Mouse (Mus musculus): ENCODE data around the gene Calr4. TPM values are rescaled to one million over a fixed set of nuclear protein-coding genes. Genes with fewer than 3 reads are reported as not detected.

Gene Calr4
- total and polyA plus RNA-seq, 3 experiments = 0.04 TPM; not detected in 2

GRCm38 (mm10) chr4:109266744-109267143 is 32.5 kb downstream of the Calr4 start:
- Histone ChIP-seq H3K4me3 (ENCODE audit: control insufficient read depth in 1 of 2, insufficient read depth in 1 of 2, low read depth in 2 of 2, low read length in 2 of 2) (no peak overlapping the region), H3K79me2 (ENCODE audit: control insufficient read depth, insufficient read depth, low read length, poor library complexity) (no peaks in the 10 kb centered on the region), H3K36me3 (ENCODE audit: control insufficient read depth in 1 of 2, insufficient read depth in 2 of 2, low read length in 2 of 2) (no peaks in the 10 kb centered on the region; a peak in 1 of 4 replicates), H3K27ac (ENCODE audit: control insufficient read depth, low read depth, low read length) (no peak overlapping the region), H3K9ac (ENCODE audit: control insufficient read depth, low read depth, low read length, poor library complexity, severe bottlenecking) (no peak overlapping the region), H3K9me3 (replicated peaks; ENCODE audit: insufficient read depth, low read length) (no peaks in the 10 kb centered on the region), H3K4me1 (ENCODE audit: control insufficient read depth in 1 of 2, insufficient read depth in 2 of 2, low read length in 2 of 2) (peaks cover 0 to 5% of the 10 kb centered on the region in 2 experiments; a peak in 2 of 4 replicates), H3K27me3 (ENCODE audit: control insufficient read depth in 1 of 2, insufficient read depth in 2 of 2, low read length in 2 of 2) (peaks cover 0 to 1% of the 10 kb centered on the region in 2 experiments; a peak in 3 of 4 replicates)
- no peak for DNase-seq (ENCODE audit: low read depth, low spot score)
- no peak for TF ChIP-seq USF2 (IDR thresholded peaks at IDR 0.05; ENCODE audit: borderline replicate concordance in 1 of 2, insufficient read depth in 1 of 2, low read depth in 1 of 2, low read length in 2 of 2)
- TF ChIP-seq SMC3 (IDR thresholded peaks at IDR 0.05; ENCODE audit: low read depth, low read length) = no peak
- TF ChIP-seq MAX (IDR thresholded peaks at IDR 0.05; ENCODE audit: low read length) = no peak
- TF ChIP-seq RAD21 (IDR thresholded peaks at IDR 0.05; ENCODE audit: low read depth, low read length) = no peak
- TF ChIP-seq ZMIZ1 (IDR thresholded peaks at IDR 0.05; ENCODE audit: low read depth, low read length) = no peak
- TF ChIP-seq E2F4 (IDR thresholded peaks at IDR 0.05; ENCODE audit: borderline replicate concordance, low read depth, low read length) = no peak
- no peak for TF ChIP-seq JUND (IDR thresholded peaks at IDR 0.05; ENCODE audit: low read depth, low read length)
- no peak for TF ChIP-seq TAL1 (IDR thresholded peaks at IDR 0.05; ENCODE audit: low read length)
- no peak for TF ChIP-seq TCF12 (IDR thresholded peaks at IDR 0.05; ENCODE audit: low read depth, low read length)
- TF ChIP-seq CTCF (IDR thresholded peaks at IDR 0.05 in 2 of 3, conservative IDR thresholded peaks at IDR 0.05 in 1 of 3; ENCODE audit: control insufficient read depth in 1 of 3, insufficient read depth in 1 of 3, low read depth in 2 of 3, low read length in 3 of 3, poor library complexity in 1 of 3, severe bottlenecking in 1 of 3) = no peak
- TF ChIP-seq KAT2A (conservative IDR thresholded peaks at IDR 0.05; ENCODE audit: low read depth, low read length) = no peak
- TF ChIP-seq MYC (IDR thresholded peaks at IDR 0.05; ENCODE audit: low read depth, low read length) = no peak

GRCm38 (mm10) chr4:109267452-109267851 is 33.2 kb downstream of the Calr4 start:
- H3K4me3 ChIP-seq (ENCODE audit: control insufficient read depth in 1 of 2, insufficient read depth in 1 of 2, low read depth in 2 of 2, low read length in 2 of 2) = no peak overlapping the region
- no peak overlapping the region for H3K9ac ChIP-seq (ENCODE audit: control insufficient read depth, low read depth, low read length, poor library complexity, severe bottlenecking)
- H3K27me3 ChIP-seq (ENCODE audit: control insufficient read depth in 1 of 2, insufficient read depth in 2 of 2, low read length in 2 of 2) = peaks cover 0 to 1% of the 10 kb centered on the region in 2 experiments; a peak in 3 of 4 replicates
- H3K79me2 ChIP-seq (ENCODE audit: control insufficient read depth, insufficient read depth, low read length, poor library complexity) = no peaks in the 10 kb centered on the region
- peaks cover 0 to 5% of the 10 kb centered on the region in 2 experiments; a peak in 2 of 4 replicates for H3K4me1 ChIP-seq (ENCODE audit: control insufficient read depth in 1 of 2, insufficient read depth in 2 of 2, low read length in 2 of 2)
- no peaks in the 10 kb centered on the region for H3K9me3 ChIP-seq (replicated peaks; ENCODE audit: insufficient read depth, low read length)
- H3K27ac ChIP-seq (ENCODE audit: control insufficient read depth, low read depth, low read length) = no peak overlapping the region
- no peak for DNase-seq (ENCODE audit: low read depth, low spot score)
- no peaks in the 10 kb centered on the region; a peak in 1 of 4 replicates for H3K36me3 ChIP-seq (ENCODE audit: control insufficient read depth in 1 of 2, insufficient read depth in 2 of 2, low read length in 2 of 2)
- TF ChIP-seq MYB (IDR thresholded peaks at IDR 0.05; ENCODE audit: low read depth, low read length) (no peak), MEF2A (IDR thresholded peaks at IDR 0.05; ENCODE audit: extremely low read depth, insufficient replicate concordance, low read depth, low read length, poor library complexity, severe bottlenecking) (no peak), MAZ (IDR thresholded peaks at IDR 0.05; ENCODE audit: low read depth, low read length) (no peak), POLR2AphosphoS5 (IDR thresholded peaks at IDR 0.05; ENCODE audit: borderline replicate concordance, low read depth, low read length) (no peak), BHLHE40 (IDR thresholded peaks at IDR 0.05; ENCODE audit: borderline replicate concordance, low read depth, low read length) (no peak), CHD2 (IDR thresholded peaks at IDR 0.05; ENCODE audit: low read length) (no peak), KAT2A (conservative IDR thresholded peaks at IDR 0.05; ENCODE audit: low read depth, low read length) (no peak), HCFC1 (IDR thresholded peaks at IDR 0.05; ENCODE audit: low read depth, low read length) (no peak)

Measured in MEL (cell line).